Comparison of ENCODE assay signal across 11 mouse cellular contexts in genomic region chr15:84965575-84966360, GRCm38 (mm10). TPM values are rescaled to one million over a fixed set of nuclear protein-coding genes. Genes with fewer than 3 reads are reported as not detected.
DNase-seq lines count a peak whose midpoint lies in the region; TF ChIP-seq lines count a peak whose summit lies in the region.
"Had no signal": no experiment of that assay in that cellular context is flagged by ENCODE, and none has a peak within 500 bp of the region (broad histone marks: within the 10 kb centered on the region; RNA-seq: fewer than 3 reads in every experiment).

No protein-coding gene starts in this region.

- no peak overlapping the region for H3K4me3 ChIP-seq in ES-E14 (ENCODE audit: insufficient read depth in 1 of 2, low read depth in 1 of 2, low read length in 2 of 2, poor library complexity in 1 of 2, severe bottlenecking in 1 of 2)
- H3K4me3 ChIP-seq: embryonic facial prominence, embryonic 13.5 days; lung, embryonic 15.5 days; stomach, embryonic 15.5 days had no signal

- H3K27ac ChIP-seq in ES-E14 (ENCODE audit: insufficient read depth, low read depth, low read length, poor library complexity, severe bottlenecking) = no peak overlapping the region
- H3K27ac ChIP-seq: embryonic facial prominence, embryonic 13.5 days; lung, embryonic 15.5 days; stomach, embryonic 15.5 days had no signal

- H3K9ac ChIP-seq in ES-E14 (ENCODE audit: insufficient read depth, low read depth, low read length, poor library complexity, severe bottlenecking) = no peak overlapping the region
- H3K9ac ChIP-seq: embryonic facial prominence, embryonic 13.5 days; lung, embryonic 15.5 days; stomach, embryonic 15.5 days had no signal

- H3K9me3 ChIP-seq in ES-E14 (ENCODE audit: control insufficient read depth, insufficient read depth, low read depth, low read length) = no peaks in the 10 kb centered on the region
- H3K9me3 ChIP-seq: embryonic facial prominence, embryonic 13.5 days; lung, embryonic 15.5 days; stomach, embryonic 15.5 days had no signal

- TF ChIP-seq POLR2A in brain, embryonic 14.5 days (IDR thresholded peaks at IDR 0.05; ENCODE audit: borderline replicate concordance, extremely low read depth, insufficient read depth, insufficient read length, poor library complexity, severe bottlenecking) = no peak

- in situ Hi-C loops in ES-E14 (cut with MboI; ENCODE audit: low sequenced_read_pairs in 2 of 2, unreplicated experiment in 2 of 2) = no loop called here

- peak; percentile 39 for DNase-seq in kidney, adult 18-20 months
- DNase-seq in kidney, adult 11 months = no peak
- DNase-seq in ES-E14 (ENCODE audit: low read depth, low spot score) = peak; percentile 55
- DNase-seq in brain, embryonic 14.5 days (ENCODE audit: low read depth) = peak; percentile 69
- peak; percentile 59 for DNase-seq in induced T-regulatory cell, adult 2 months (ENCODE audit: low read depth)
- DNase-seq in retina, postnatal 1 day = peak; percentile 53
- no peak for DNase-seq in Muller cell, postnatal 12 days (ENCODE audit: inconsistent ontology term)
- DNase-seq in left cerebral cortex, postnatal 10 days (ENCODE audit: extremely low spot score in 1 of 2, low spot score in 2 of 2) = no peak

- H3K36me3 ChIP-seq in ES-E14 (ENCODE audit: control insufficient read depth, insufficient read depth, low read length, poor library complexity, severe bottlenecking) = no peaks in the 10 kb centered on the region
- H3K36me3 ChIP-seq: embryonic facial prominence, embryonic 13.5 days; lung, embryonic 15.5 days; stomach, embryonic 15.5 days had no signal

- no peaks in the 10 kb centered on the region for H3K4me1 ChIP-seq in ES-E14 (ENCODE audit: control insufficient read depth in 2 of 2, insufficient read depth in 2 of 2, low read length in 2 of 2, poor library complexity in 1 of 2)
- H3K4me1 ChIP-seq: lung, embryonic 15.5 days; stomach, embryonic 15.5 days had no signal

- intact Hi-C loops in left cerebral cortex, postnatal 10 days (cut with DNase I) = no loop called here

- no peak for TF ChIP-seq CTCF in brain, embryonic 14.5 days (IDR thresholded peaks at IDR 0.05; ENCODE audit: borderline replicate concordance, extremely low read depth, insufficient read depth, insufficient read length)

TF ChIP-seq in ES-E14, 5 proteins besides CTCF, POLR2A, EP300 and RAD21:
- TF ChIP-seq HCFC1 (IDR thresholded peaks at IDR 0.05; ENCODE audit: borderline replicate concordance, insufficient read depth, low read length) = no peak
- no peak for TF ChIP-seq ZC3H11A (IDR thresholded peaks at IDR 0.05; ENCODE audit: borderline replicate concordance, low read depth, low read length)
- no peak for TF ChIP-seq CHD2 (IDR thresholded peaks at IDR 0.05; ENCODE audit: low read depth, low read length)
- TF ChIP-seq MAFK (IDR thresholded peaks at IDR 0.05; ENCODE audit: insufficient read depth, low read depth, low read length) = no peak
- no peak for TF ChIP-seq ZNF384 (IDR thresholded peaks at IDR 0.05; ENCODE audit: low read depth, low read length)

RNA-seq across cellular contexts. Expression of gene 5031439G07Rik, which starts 22.6 kb away (rescaled TPM):
- total RNA-seq in ES-E14 (2012; rRNA removed) = 16.0 and 18.4 TPM in 2 replicates
- polyA plus RNA-seq in brain, embryonic 14.5 days (2012; rRNA removed) = 39.4 and 69.9 TPM in 2 replicates
- 100 to 1,000 TPM; 128 to 135 TPM for total RNA-seq in left cerebral cortex, postnatal 10 days (2021)

RNA-seq across cellular contexts. Expression of gene Nup50, which starts 42.6 kb away (rescaled TPM):
- 46.9 and 71.4 TPM in 2 replicates for total RNA-seq in ES-E14 (2012; rRNA removed)
- polyA plus RNA-seq in brain, embryonic 14.5 days (2012; rRNA removed) = 16.6 and 24.5 TPM in 2 replicates
- 10 to 100 TPM; 29.1 to 30.8 TPM for total RNA-seq in left cerebral cortex, postnatal 10 days (2021)

RNA-seq across cellular contexts. Expression of gene Gm29666, which starts 45.9 kb away (rescaled TPM):
- 1.5 and 1.6 TPM in 2 replicates for total RNA-seq in ES-E14 (2012; rRNA removed)
- 1.0 and 1.4 TPM in 2 replicates for polyA plus RNA-seq in brain, embryonic 14.5 days (2012; rRNA removed)
- total RNA-seq in left cerebral cortex, postnatal 10 days (2021) = 1 to 10 TPM in 1 of 2 experiments, under 1 TPM in 1; 0.91 to 1.5 TPM

RNA-seq across cellular contexts. Expression of gene Upk3a, which starts 51.2 kb away (rescaled TPM):
- 0.18 TPM in 1 of 2 replicates, not detected in the other for total RNA-seq in ES-E14 (2012; rRNA removed)
- polyA plus RNA-seq in brain, embryonic 14.5 days (2012; rRNA removed) = 0.28 and 0.53 TPM in 2 replicates
- under 1 TPM; 0.32 to 0.65 TPM for total RNA-seq in left cerebral cortex, postnatal 10 days (2021)

Comparison
In these comparisons a context has a peak if more than half of its experiments do, and no peak if none do; other contexts are left out.
1. DNase-seq: peak in kidney, adult 18-20 months (single experiment), ES-E14 (single experiment), brain, embryonic 14.5 days (single experiment), induced T-regulatory cell, adult 2 months (single experiment) and retina, postnatal 1 day (single experiment); none in kidney, adult 11 months (single experiment), Muller cell, postnatal 12 days (single experiment) and left cerebral cortex, postnatal 10 days (0 of 2).